Mouse (Mus musculus): Measurements from ENCODE around the gene Dspp. TPM values are rescaled to one million over a fixed set of nuclear protein-coding genes. Genes with fewer than 3 reads are reported as not detected.

Gene Dspp
- polyA plus RNA-seq, 1 experiment from 2014 or later = 0.04 TPM

GRCm38 (mm10) chr5:104149349-104149748 is 21.2 kb upstream of the Dspp start:
- ATAC-seq (ENCODE audit: insufficient number of reproducible peaks, insufficient read depth, low FRiP score, low TSS enrichment, low read depth) = no peak
- 39% methylated on average over 7 of the region's 7 CpGs for WGBS
- H3K27me3 ChIP-seq = no peaks in the 10 kb centered on the region
- no peak overlapping the region for H3K9ac ChIP-seq
- no peaks in the 10 kb centered on the region for H3K36me3 ChIP-seq
- H3K4me2 ChIP-seq = no peak overlapping the region
- H3K4me3 ChIP-seq = no peak overlapping the region
- H3K9me3 ChIP-seq = no peaks in the 10 kb centered on the region
- no peaks in the 10 kb centered on the region for H3K4me1 ChIP-seq
- no peak overlapping the region for H3K27ac ChIP-seq

GRCm38 (mm10) chr5:104150196-104150595 is 20.3 kb upstream of the Dspp start:
- no peak for ATAC-seq (ENCODE audit: insufficient number of reproducible peaks, insufficient read depth, low FRiP score, low TSS enrichment, low read depth)
- WGBS = 91% methylated on average over 6 of the region's 6 CpGs
- Histone ChIP-seq H3K4me1 (no peaks in the 10 kb centered on the region), H3K9me3 (no peaks in the 10 kb centered on the region), H3K36me3 (no peaks in the 10 kb centered on the region), H3K27me3 (no peaks in the 10 kb centered on the region), H3K27ac (no peak overlapping the region), H3K4me3 (no peak overlapping the region), H3K4me2 (no peak overlapping the region), H3K9ac (no peak overlapping the region)

- H3K36me3 ChIP-seq = no peaks in the 10 kb centered on the region
- ATAC-seq (ENCODE audit: insufficient number of reproducible peaks, insufficient read depth, low FRiP score, low TSS enrichment, low read depth) = no peak; the same call in 1 of the 2 replicates
- no peaks in the 10 kb centered on the region for H3K9me3 ChIP-seq
- H3K4me2 ChIP-seq = no peak overlapping the region
- no peak overlapping the region for H3K27ac ChIP-seq
- 0 out of 2 replicates have a peak, but pooled peaks cover 3% of the 10 kb centered on the region for H3K4me1 ChIP-seq
- H3K27me3 ChIP-seq = no peaks in the 10 kb centered on the region
- 83% methylated on average over 7 of the region's 7 CpGs for WGBS
- no peak overlapping the region for H3K9ac ChIP-seq
- H3K4me3 ChIP-seq = no peak overlapping the region
These were observed 12.8 kb upstream of the Dspp start for GRCm38 (mm10) chr5:104157701-104158100.

- H3K27ac ChIP-seq = no peak overlapping the region
- no peaks in the 10 kb centered on the region for H3K27me3 ChIP-seq
- WGBS = 77% methylated on average over 7 of the region's 7 CpGs
- no peak overlapping the region for H3K4me2 ChIP-seq
- no peak overlapping the region for H3K4me3 ChIP-seq
- H3K9me3 ChIP-seq = no peaks in the 10 kb centered on the region
- no peak overlapping the region for H3K9ac ChIP-seq
- H3K36me3 ChIP-seq = no peaks in the 10 kb centered on the region
- ATAC-seq (ENCODE audit: insufficient number of reproducible peaks, insufficient read depth, low FRiP score, low TSS enrichment, low read depth) = no peak
- H3K4me1 ChIP-seq = 0 out of 2 replicates have a peak, but pooled peaks cover 3% of the 10 kb centered on the region
These were observed 12.0 kb upstream of the Dspp start for GRCm38 (mm10) chr5:104158332-104159052.

GRCm38 (mm10) chr5:104160581-104160980 is 9.9 kb upstream of the Dspp start:
- Histone ChIP-seq H3K4me3 (no peak overlapping the region), H3K27me3 (no peaks in the 10 kb centered on the region), H3K4me1 (peaks cover 13% of the 10 kb centered on the region), H3K36me3 (no peaks in the 10 kb centered on the region), H3K27ac (no peak overlapping the region), H3K4me2 (no peak overlapping the region), H3K9ac (no peak overlapping the region), H3K9me3 (no peaks in the 10 kb centered on the region)
- ATAC-seq (ENCODE audit: insufficient number of reproducible peaks, insufficient read depth, low FRiP score, low TSS enrichment, low read depth) = no peak
- 66% methylated on average over 3 of the region's 3 CpGs for WGBS

GRCm38 (mm10) chr5:104161390-104161789 is 9.1 kb upstream of the Dspp start:
- no peaks in the 10 kb centered on the region for H3K36me3 ChIP-seq
- H3K27me3 ChIP-seq = no peaks in the 10 kb centered on the region
- H3K4me1 ChIP-seq = peaks cover 13% of the 10 kb centered on the region
- no peak for ATAC-seq (ENCODE audit: insufficient number of reproducible peaks, insufficient read depth, low FRiP score, low TSS enrichment, low read depth)
- no peak overlapping the region for H3K4me3 ChIP-seq
- no peak overlapping the region for H3K4me2 ChIP-seq
- H3K27ac ChIP-seq = no peak overlapping the region
- H3K9me3 ChIP-seq = no peaks in the 10 kb centered on the region
- WGBS = 62% methylated on average over 1 of the region's 1 CpGs
- no peak overlapping the region for H3K9ac ChIP-seq

GRCm38 (mm10) chr5:104163536-104163935 is 7.0 kb upstream of the Dspp start:
- Histone ChIP-seq H3K27me3 (no peaks in the 10 kb centered on the region), H3K4me1 (peaks cover 12% of the 10 kb centered on the region), H3K4me2 (no peak overlapping the region), H3K4me3 (no peak overlapping the region), H3K36me3 (no peaks in the 10 kb centered on the region), H3K27ac (no peak overlapping the region; the same call in 1 of the 2 replicates), H3K9me3 (no peaks in the 10 kb centered on the region), H3K9ac (no peak overlapping the region)
- ATAC-seq (ENCODE audit: insufficient number of reproducible peaks, insufficient read depth, low FRiP score, low TSS enrichment, low read depth) = 0 out of 2 replicates have a peak, but pooled peaks have one; percentile 20
- WGBS = 27% methylated on average over 4 of the region's 4 CpGs

GRCm38 (mm10) chr5:104173094-104173493 is 2.6 kb downstream of the Dspp start:
- Histone ChIP-seq H3K4me1 (no peaks in the 10 kb centered on the region), H3K36me3 (no peaks in the 10 kb centered on the region), H3K9me3 (no peaks in the 10 kb centered on the region), H3K9ac (no peak overlapping the region), H3K27ac (no peak overlapping the region), H3K27me3 (no peaks in the 10 kb centered on the region), H3K4me2 (no peak overlapping the region), H3K4me3 (no peak overlapping the region)
- WGBS = 78% methylated on average over 6 of the region's 6 CpGs
- ATAC-seq (ENCODE audit: insufficient number of reproducible peaks, insufficient read depth, low FRiP score, low TSS enrichment, low read depth) = no peak

- Histone ChIP-seq H3K9me3 (no peaks in the 10 kb centered on the region), H3K27ac (no peak overlapping the region), H3K4me2 (no peak overlapping the region), H3K4me3 (no peak overlapping the region), H3K36me3 (no peaks in the 10 kb centered on the region), H3K9ac (no peak overlapping the region), H3K27me3 (no peaks in the 10 kb centered on the region), H3K4me1 (no peaks in the 10 kb centered on the region)
- WGBS = 79% methylated on average over 1 of the region's 1 CpGs
- no peak for ATAC-seq (ENCODE audit: insufficient number of reproducible peaks, insufficient read depth, low FRiP score, low TSS enrichment, low read depth)
These were observed 13.2 kb downstream of the Dspp start for GRCm38 (mm10) chr5:104183743-104184142.

GRCm38 (mm10) chr5:104187281-104187680 is 16.8 kb downstream of the Dspp start:
- Histone ChIP-seq H3K36me3 (no peaks in the 10 kb centered on the region), H3K9ac (no peak overlapping the region), H3K27ac (no peak overlapping the region), H3K9me3 (no peaks in the 10 kb centered on the region), H3K4me3 (no peak overlapping the region), H3K27me3 (no peaks in the 10 kb centered on the region), H3K4me2 (no peak overlapping the region), H3K4me1 (no peaks in the 10 kb centered on the region)
- 62% methylated on average over 3 of the region's 3 CpGs for WGBS
- ATAC-seq (ENCODE audit: insufficient number of reproducible peaks, insufficient read depth, low FRiP score, low TSS enrichment, low read depth) = no peak

GRCm38 (mm10) chr5:104195086-104195485 is 24.6 kb downstream of the Dspp start:
- ATAC-seq (ENCODE audit: insufficient number of reproducible peaks, insufficient read depth, low FRiP score, low TSS enrichment, low read depth) = no peak
- Histone ChIP-seq H3K4me3 (no peak overlapping the region), H3K9me3 (0 out of 2 replicates have a peak, but pooled peaks cover 3% of the 10 kb centered on the region), H3K27ac (no peak overlapping the region), H3K36me3 (no peaks in the 10 kb centered on the region), H3K4me1 (no peaks in the 10 kb centered on the region), H3K9ac (no peak overlapping the region), H3K4me2 (no peak overlapping the region), H3K27me3 (no peaks in the 10 kb centered on the region)
- 92% methylated on average over 1 of the region's 1 CpGs for WGBS

- H3K9ac ChIP-seq = no peak overlapping the region
- WGBS = 80% methylated on average over 12 of the region's 12 CpGs
- no peak overlapping the region for H3K4me2 ChIP-seq
- no peak overlapping the region for H3K27ac ChIP-seq
- H3K4me3 ChIP-seq = no peak overlapping the region
- no peaks in the 10 kb centered on the region for H3K36me3 ChIP-seq
- peaks cover 4% of the 10 kb centered on the region; the same call in 1 of the 2 replicates for H3K4me1 ChIP-seq
- no peaks in the 10 kb centered on the region for H3K9me3 ChIP-seq
- no peak for ATAC-seq (ENCODE audit: insufficient number of reproducible peaks, insufficient read depth, low FRiP score, low TSS enrichment, low read depth)
- no peaks in the 10 kb centered on the region for H3K27me3 ChIP-seq
These were observed 30.8 kb downstream of the Dspp start for GRCm38 (mm10) chr5:104201153-104201950.
